Mouse (Mus musculus): Measurements from ENCODE around the gene Edaradd. TPM values are rescaled to one million over a fixed set of nuclear protein-coding genes. Genes with fewer than 3 reads are reported as not detected.

The Edaradd gene
- polyA plus RNA-seq (2016; fragmentation: Nextera tagmentation; extraction: Ambion mirVana), result 1.1 TPM in 2 replicates

- Histone ChIP-seq H3K4me3 (peak within 1 kb of the TSS; percentile 64), H3K27me3 (ENCODE audit: insufficient read depth, poor library complexity, severe bottlenecking) (peaks cover 35% of the 10 kb centered on the region), H3K27ac (peak within 1 kb of the TSS; percentile 80), H3K4me1 (replicated peaks) (peaks cover 4% of the 10 kb centered on the region; the same call in 1 of the 2 replicates), H3K9me3 (no peaks in the 10 kb centered on the region), H3K36me3 (no peaks in the 10 kb centered on the region)
- DNase-seq (ENCODE audit: low spot score), result peak; percentile 80
- under 1% methylated on average over 35 of the region's 35 CpGs for WGBS
Measured at GRCm38 (mm10) chr13:12519955-12520584, at the start of gene Edaradd. TSS of gene Edaradd (minus strand) at chr13:12520438.

GRCm38 (mm10) chr13:12569741-12570140, 49.5 kb upstream of the Edaradd start:
- Histone ChIP-seq H3K4me3 (no peak overlapping the region), H3K36me3 (no peaks in the 10 kb centered on the region), H3K27me3 (ENCODE audit: insufficient read depth, poor library complexity, severe bottlenecking) (peaks cover 10% of the 10 kb centered on the region), H3K4me1 (replicated peaks) (peaks cover 14% of the 10 kb centered on the region), H3K9me3 (no peaks in the 10 kb centered on the region), H3K27ac (no peak overlapping the region)
- 85% methylated on average over 7 of the region's 7 CpGs for whole genome bisulfite sequencing
- DNase-seq (ENCODE audit: low spot score), result no peak

GRCm38 (mm10) chr13:12568597-12569469, 48.6 kb upstream of the Edaradd start:
- WGBS, result 74% methylated on average over 9 of the region's 9 CpGs

GRCm38 (mm10) chr13:12567936-12568335, 47.7 kb upstream of the Edaradd start:
- no peaks in the 10 kb centered on the region for H3K36me3 ChIP-seq
- H3K27me3 ChIP-seq (ENCODE audit: insufficient read depth, poor library complexity, severe bottlenecking), result peaks cover 13% of the 10 kb centered on the region
- DNase-seq (ENCODE audit: low spot score), result no peak
- H3K27ac ChIP-seq, result no peak overlapping the region
- WGBS, result 74% methylated on average over 1 of the region's 1 CpGs
- H3K4me1 ChIP-seq (replicated peaks), result peaks cover 14% of the 10 kb centered on the region
- H3K9me3 ChIP-seq, result no peaks in the 10 kb centered on the region
- no peak overlapping the region for H3K4me3 ChIP-seq

More at GRCm38 (mm10) chr13:12568597-12569469, 48.6 kb upstream of the Edaradd start:
- no peak overlapping the region for H3K4me3 ChIP-seq
- no peak for DNase-seq (ENCODE audit: low spot score)
- H3K4me1 ChIP-seq (replicated peaks), result peaks cover 14% of the 10 kb centered on the region
- H3K9me3 ChIP-seq, result no peaks in the 10 kb centered on the region
- H3K27ac ChIP-seq, result no peak overlapping the region
- no peaks in the 10 kb centered on the region for H3K36me3 ChIP-seq
- H3K27me3 ChIP-seq (ENCODE audit: insufficient read depth, poor library complexity, severe bottlenecking), result peaks cover 13% of the 10 kb centered on the region

GRCm38 (mm10) chr13:12565621-12566390, 45.6 kb upstream of the Edaradd start, which contains the start of gene Ero1lb:
TSS of gene Ero1lb (plus strand) at chr13:12565874.
- H3K27me3 ChIP-seq (ENCODE audit: insufficient read depth, poor library complexity, severe bottlenecking), result peaks cover 13% of the 10 kb centered on the region
- peak within 1 kb of the TSS; percentile 82 for H3K27ac ChIP-seq

GRCm38 (mm10) chr13:12562256-12562655, 42.0 kb upstream of the Edaradd start:
- Histone ChIP-seq H3K9me3 (no peaks in the 10 kb centered on the region), H3K36me3 (no peaks in the 10 kb centered on the region), H3K27me3 (ENCODE audit: insufficient read depth, poor library complexity, severe bottlenecking) (peaks cover 13% of the 10 kb centered on the region), H3K4me1 (replicated peaks) (peaks cover 14% of the 10 kb centered on the region), H3K4me3 (no peak overlapping the region), H3K27ac (no peak overlapping the region)
- no peak for DNase-seq (ENCODE audit: low spot score)
- 83% methylated on average over 4 of the region's 4 CpGs for WGBS

More at GRCm38 (mm10) chr13:12565621-12566390, 45.6 kb upstream of the Edaradd start, which contains the start of gene Ero1lb:
- no peaks in the 10 kb centered on the region for H3K36me3 ChIP-seq
- WGBS, result under 1% methylated on average over 73 of the region's 73 CpGs
- H3K4me1 ChIP-seq (replicated peaks), result peaks cover 14% of the 10 kb centered on the region
- peak; percentile 98 for DNase-seq (ENCODE audit: low spot score)
- H3K9me3 ChIP-seq, result no peaks in the 10 kb centered on the region
- peak within 1 kb of the TSS; percentile 80 for H3K4me3 ChIP-seq

- Histone ChIP-seq H3K36me3 (no peaks in the 10 kb centered on the region), H3K4me1 (replicated peaks) (peaks cover 11% of the 10 kb centered on the region), H3K4me3 (no peak overlapping the region), H3K27me3 (ENCODE audit: insufficient read depth, poor library complexity, severe bottlenecking) (peaks cover 8% of the 10 kb centered on the region), H3K9me3 (no peaks in the 10 kb centered on the region), H3K27ac (no peak overlapping the region)
- 75% methylated on average over 2 of the region's 2 CpGs for WGBS
- DNase-seq (ENCODE audit: low spot score), result no peak
Measured at GRCm38 (mm10) chr13:12561729-12562128, 41.5 kb upstream of the Edaradd start.

GRCm38 (mm10) chr13:12559462-12560120, 39.4 kb upstream of the Edaradd start:
- Histone ChIP-seq H3K9me3 (no peaks in the 10 kb centered on the region), H3K4me1 (replicated peaks) (no peaks in the 10 kb centered on the region), H3K27me3 (ENCODE audit: insufficient read depth, poor library complexity, severe bottlenecking) (0 out of 2 replicates have a peak, but pooled peaks cover 2% of the 10 kb centered on the region), H3K27ac (no peak overlapping the region), H3K4me3 (no peak overlapping the region), H3K36me3 (no peaks in the 10 kb centered on the region)
- 63% methylated on average over 6 of the region's 6 CpGs for WGBS
- DNase-seq (ENCODE audit: low spot score), result no peak

GRCm38 (mm10) chr13:12559044-12559443, 38.8 kb upstream of the Edaradd start:
- no peaks in the 10 kb centered on the region for H3K4me1 ChIP-seq (replicated peaks)
- H3K36me3 ChIP-seq, result no peaks in the 10 kb centered on the region
- H3K27ac ChIP-seq, result no peak overlapping the region
- H3K27me3 ChIP-seq (ENCODE audit: insufficient read depth, poor library complexity, severe bottlenecking), result no peaks in the 10 kb centered on the region
- H3K4me3 ChIP-seq, result no peak overlapping the region
- WGBS, result 53% methylated on average over 3 of the region's 3 CpGs
- H3K9me3 ChIP-seq, result no peaks in the 10 kb centered on the region
- DNase-seq (ENCODE audit: low spot score), result no peak

GRCm38 (mm10) chr13:12554211-12554610, 34.0 kb upstream of the Edaradd start:
- Histone ChIP-seq H3K4me1 (replicated peaks) (no peaks in the 10 kb centered on the region), H3K27me3 (ENCODE audit: insufficient read depth, poor library complexity, severe bottlenecking) (0 out of 2 replicates have a peak, but pooled peaks cover 3% of the 10 kb centered on the region), H3K36me3 (no peaks in the 10 kb centered on the region), H3K9me3 (no peaks in the 10 kb centered on the region), H3K27ac (no peak overlapping the region), H3K4me3 (no peak overlapping the region)
- 75% methylated on average over 4 of the region's 4 CpGs for WGBS
- no peak for DNase-seq (ENCODE audit: low spot score)

- Histone ChIP-seq H3K9me3 (no peaks in the 10 kb centered on the region), H3K27me3 (ENCODE audit: insufficient read depth, poor library complexity, severe bottlenecking) (no peaks in the 10 kb centered on the region), H3K4me1 (replicated peaks) (peaks cover 12% of the 10 kb centered on the region), H3K27ac (no peak overlapping the region), H3K36me3 (no peaks in the 10 kb centered on the region), H3K4me3 (no peak overlapping the region)
- WGBS, result 90% methylated on average over 8 of the region's 8 CpGs
- DNase-seq (ENCODE audit: low spot score), result no peak
Measured at GRCm38 (mm10) chr13:12543880-12544568, 23.8 kb upstream of the Edaradd start.

Data from hindbrain, embryonic 10.5 days (tissue).